Mouse (Mus musculus): ENCODE results near the gene Cers2.

The Cers2 gene

DNA sequence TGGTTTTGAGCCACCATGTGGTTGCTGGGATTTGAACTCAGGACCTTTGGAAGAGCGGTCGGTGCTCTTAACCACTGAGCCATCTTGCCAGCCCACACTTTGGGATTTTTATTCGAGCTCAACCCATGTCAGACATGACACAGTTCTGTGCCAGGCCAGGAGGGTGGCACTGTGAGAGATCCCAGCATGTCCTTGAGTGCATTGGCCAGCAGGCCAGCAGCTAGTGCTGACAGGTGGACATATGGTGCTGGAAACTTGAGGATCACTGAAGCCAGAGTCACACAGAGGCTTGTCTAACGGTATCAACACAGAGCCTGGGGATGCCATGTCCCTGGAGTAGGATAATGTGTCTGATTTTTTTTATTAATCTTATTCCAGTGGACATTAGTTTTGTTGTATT lies 25.2 kb upstream of the Cers2 start:
- DNase-seq (ENCODE audit: low read depth, low spot score): no peak

DNA sequence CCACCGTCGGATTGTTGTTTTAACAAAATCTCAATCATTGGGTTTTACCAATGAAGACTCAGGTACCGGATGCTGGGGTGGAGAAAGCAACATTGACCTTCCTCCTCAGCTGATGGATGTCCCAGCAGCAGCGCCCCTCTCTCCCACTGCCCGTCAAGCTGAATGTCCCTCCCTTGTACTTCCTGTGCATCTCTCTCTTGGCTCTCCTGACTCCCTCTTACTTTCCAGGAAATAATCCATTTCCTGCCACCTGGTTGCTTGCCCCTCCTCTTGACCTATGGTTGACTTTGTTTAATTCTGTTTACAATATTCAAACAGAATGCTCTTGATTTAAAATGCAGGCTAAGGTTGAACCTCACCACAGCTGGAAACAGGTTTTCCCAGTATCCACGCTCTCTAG lies 24.4 kb upstream of the Cers2 start:
- DNase-seq (ENCODE audit: low read depth, low spot score): no peak

DNA sequence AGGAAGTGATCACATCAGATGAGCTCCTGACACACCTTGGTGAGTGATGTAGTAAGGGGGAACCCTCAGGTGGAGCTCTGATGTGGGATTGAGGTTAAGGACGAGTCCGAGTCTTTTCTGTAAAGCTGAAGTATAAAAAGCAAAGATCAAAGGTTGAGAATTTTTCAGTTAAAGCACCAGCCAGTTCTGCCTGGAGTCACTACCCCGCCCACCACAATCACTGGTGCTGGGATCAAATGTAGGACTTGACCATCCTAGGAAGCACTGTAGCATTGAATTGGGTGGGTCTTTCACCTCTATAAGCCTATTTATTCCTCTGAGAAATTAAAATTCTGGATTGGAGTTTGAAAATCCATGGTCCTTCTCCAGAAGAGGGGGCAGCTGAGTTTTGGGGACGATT lies 23.6 kb upstream of the Cers2 start:
- no peak for DNase-seq (ENCODE audit: low read depth, low spot score)

DNA sequence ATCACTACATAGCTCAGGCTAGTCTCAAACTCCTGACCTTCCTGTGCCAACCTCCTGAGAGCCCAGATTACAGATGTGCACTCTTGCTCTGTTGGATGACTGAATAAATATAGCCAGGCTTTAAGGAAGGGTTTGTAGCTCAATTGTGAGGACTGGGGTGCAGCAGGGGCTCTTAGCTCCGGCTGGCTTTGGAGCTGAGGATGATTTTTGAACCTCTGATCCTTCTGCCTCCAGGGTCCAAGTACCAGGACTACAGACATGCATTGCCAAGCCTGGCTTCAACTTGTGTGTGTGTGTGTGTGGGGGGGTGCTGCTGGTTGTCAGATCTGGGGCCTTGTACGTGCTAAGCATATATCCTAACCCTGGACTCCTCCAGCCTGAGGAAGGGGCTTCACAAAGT lies 21.7 kb upstream of the Cers2 start:
- no peak for DNase-seq (ENCODE audit: low read depth, low spot score)

DNA sequence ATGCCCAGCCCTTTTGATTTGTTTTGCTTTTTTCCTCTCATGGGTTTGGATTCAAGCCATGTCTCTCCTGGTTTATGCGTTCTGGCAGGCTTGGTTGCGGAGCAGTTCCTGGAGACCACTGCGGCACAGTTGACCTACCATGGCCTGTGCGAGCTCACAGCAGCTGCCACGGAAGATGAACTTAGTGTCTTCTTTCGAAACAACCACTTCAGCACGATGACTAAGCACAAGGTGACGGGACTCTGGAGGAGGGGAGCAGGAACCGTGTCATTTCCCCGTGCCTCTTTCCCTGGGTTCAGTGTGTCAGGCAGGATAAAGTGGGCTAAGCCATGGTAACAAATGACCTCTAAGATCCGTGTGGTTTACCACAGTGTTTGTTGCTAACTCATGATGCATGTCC lies 21.1 kb upstream of the Cers2 start:
- peak; percentile 89 for DNase-seq (ENCODE audit: low read depth, low spot score)

DNA sequence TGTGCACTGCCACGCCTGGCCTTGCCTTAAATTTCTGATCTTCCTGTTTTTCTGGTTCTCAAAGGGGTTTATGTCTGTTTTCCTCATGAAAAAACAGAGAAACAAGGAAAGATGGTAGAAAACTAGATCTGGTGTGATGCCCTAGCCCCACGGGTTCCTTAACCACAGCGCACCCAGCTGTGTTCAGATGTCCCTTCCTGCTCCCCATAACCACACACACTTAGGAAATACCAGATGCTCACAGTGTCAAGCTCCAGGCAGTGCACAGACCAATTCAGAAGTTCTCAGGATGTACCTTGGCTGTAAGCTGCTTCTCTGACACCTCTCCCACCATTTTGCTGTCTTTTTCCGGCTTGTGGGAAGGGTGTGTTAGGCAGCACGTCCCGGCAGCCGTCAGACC lies 20.3 kb upstream of the Cers2 start:
- peak; percentile 27 for DNase-seq (ENCODE audit: low read depth, low spot score)

DNA sequence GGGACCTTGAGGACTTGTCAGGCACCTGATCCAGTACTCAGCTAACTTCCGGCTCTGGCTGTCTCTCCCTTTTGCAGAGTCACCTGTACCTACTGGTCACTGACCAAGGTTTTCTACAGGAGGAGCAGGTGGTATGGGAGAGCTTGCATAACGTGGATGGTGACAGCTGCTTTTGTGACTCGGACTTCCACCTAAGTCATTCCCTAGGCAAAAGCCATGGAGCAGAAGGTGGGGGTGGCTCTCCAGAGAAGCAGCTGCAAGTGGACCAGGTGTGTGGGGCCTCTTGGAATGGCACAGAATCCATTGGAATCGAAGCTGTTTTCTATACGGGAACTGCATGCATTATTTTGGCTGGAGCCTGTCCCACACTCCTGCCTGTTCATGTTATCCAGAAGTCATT lies 19.9 kb upstream of the Cers2 start:
- DNase-seq (ENCODE audit: low read depth, low spot score): no peak

DNA sequence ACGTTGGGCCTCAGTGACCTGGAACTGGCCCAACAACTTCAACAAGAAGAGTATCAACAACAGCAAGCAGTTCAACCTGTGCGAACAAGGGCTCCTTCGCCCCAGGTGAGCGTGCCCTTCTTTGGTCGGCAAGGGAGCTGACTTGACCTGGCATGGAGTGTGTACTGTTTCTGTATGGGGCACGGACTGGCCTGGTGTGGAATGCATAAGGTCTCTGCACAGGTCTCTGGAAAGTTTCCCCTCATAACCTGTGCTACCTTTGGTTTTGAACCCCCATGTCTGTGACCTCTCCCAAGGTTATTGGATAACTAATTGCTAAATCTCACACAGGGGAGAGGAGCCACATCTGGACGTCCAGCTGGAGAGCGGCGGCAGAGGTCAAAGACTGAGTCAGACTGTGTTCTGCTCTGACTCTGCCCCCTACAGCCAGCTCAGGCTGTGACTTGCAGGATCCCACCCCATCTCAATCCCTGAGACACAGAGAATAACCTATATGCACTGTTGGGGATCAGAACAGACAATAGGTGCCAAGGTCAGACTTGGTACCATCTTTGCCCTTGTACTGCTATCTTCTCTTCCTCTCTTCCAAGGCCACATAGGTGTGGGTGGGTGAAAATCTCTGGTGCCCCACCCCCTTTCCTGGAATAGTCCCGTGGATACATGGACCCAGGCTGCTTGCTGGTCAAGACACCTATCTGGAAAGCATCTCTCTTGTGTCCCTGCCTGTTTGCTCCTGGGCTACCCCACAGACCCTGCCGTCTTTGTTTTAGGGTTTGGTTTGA lies 19.1 kb upstream of the Cers2 start:
- peak; percentile 30 for DNase-seq (ENCODE audit: low read depth, low spot score)

DNA sequence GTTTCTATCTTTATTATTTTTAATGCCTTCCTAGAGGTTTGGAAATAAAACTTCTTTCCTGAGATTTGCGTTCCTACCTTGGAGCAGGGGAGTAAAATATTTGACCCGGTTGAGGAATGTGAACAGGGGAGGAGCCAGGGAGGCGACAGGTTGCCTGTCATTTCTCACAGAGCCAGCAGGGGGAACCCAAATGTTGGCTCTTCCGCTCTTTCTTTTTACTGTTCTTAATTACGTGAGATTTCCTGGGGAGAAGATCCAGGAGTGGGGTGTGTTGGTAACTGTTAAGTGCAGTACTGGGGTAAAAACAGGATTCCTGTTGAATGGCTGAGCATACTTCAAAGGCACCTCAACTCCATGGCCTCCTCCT lies 18.5 kb upstream of the Cers2 start:
- DNase-seq (ENCODE audit: low read depth, low spot score): peak; percentile 73

DNA sequence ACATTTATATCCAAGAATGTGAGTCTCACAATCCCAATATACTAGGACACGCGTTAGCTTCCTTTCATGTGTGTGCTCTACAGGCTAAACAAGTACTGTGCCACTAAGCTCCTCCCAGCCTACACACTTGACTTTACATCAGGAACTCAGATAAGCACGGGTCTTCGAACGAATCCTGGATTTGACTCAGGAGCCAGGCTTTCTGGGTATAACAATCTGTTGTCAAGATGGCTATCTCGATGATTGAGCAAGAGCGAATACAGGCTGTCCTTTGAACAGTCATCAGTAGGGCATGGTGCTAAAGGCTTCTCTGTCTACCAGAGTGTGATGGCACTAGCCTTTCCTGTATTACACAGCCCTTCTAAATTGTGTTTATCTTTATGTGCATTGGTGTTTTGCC lies 16.6 kb upstream of the Cers2 start:
- no peak for DNase-seq (ENCODE audit: low read depth, low spot score)

DNA sequence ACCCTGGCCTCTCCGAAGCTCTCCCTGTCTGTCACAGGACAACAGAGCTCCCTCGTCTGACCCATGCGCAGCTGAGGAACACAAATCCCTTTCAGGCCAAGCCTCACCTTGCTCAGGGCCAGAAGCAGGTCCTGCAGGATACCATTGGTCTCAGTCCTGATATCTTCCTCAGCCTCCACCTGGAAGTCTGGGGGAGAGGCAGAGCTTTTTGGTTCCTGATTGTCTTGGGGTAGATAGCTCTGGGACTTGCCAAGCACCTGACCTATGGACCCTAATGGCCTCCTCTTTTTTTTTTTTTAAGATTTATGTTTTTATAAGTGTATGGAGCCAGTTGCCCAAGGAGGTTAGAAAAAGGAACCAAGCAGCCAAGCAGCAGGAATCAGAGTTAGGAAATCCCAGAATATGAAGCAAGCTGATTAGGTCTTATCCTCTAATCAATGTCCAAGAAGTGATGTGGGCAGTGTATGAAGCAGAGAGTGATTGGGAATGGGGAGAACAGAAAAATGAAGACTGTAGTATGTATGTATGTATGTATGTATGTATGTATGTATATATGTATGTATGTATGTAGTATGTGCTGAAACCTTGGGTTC lies 13.3 kb upstream of the Cers2 start:
- no peak for DNase-seq (ENCODE audit: low read depth, low spot score)

DNA sequence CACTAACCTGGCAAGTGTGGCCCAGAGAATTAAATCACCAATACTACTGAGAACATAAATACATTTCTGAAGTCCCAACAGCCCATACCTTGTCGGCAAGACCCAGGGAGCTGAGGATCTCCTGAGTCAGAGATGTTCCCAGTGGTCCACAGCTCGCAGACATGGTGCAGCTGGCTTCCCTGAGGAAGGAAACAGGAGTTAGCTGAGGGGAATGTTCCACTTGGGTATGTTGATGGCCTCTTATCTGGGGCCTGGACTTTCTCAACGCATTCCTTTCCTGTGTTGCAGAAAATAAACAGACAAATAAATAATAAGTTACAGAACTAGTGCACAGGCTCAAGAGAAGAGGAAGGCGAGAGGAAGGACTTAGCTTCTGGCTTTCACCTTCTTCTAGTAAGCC lies 8.3 kb upstream of the Cers2 start:
- DNase-seq (ENCODE audit: low read depth, low spot score): no peak

DNA sequence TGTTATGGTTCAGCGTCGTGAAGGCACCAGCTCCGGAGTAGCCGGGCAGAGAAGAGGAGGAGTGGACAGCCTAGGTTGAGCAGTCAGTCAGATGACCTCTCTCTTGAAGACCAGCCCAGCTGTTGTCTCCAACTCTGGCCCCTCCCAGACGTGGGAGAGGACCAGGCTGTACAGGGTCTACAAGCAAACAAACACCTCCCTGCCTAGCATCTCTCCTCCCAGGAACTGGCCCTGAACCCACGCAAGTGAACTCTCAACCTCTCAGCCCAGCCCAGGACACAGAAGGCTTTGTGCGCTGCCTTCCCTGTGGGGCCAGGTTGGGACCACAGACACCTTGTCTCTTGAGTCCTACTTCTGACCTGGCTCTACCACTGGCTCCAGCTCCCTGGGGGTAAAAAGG lies 7.5 kb upstream of the Cers2 start, which contains the start of gene Anxa9:
TSS of gene Anxa9 (minus strand) at position 77 of the 400 bp plus-strand sequence.
- DNase-seq (ENCODE audit: low read depth, low spot score): no peak

DNA sequence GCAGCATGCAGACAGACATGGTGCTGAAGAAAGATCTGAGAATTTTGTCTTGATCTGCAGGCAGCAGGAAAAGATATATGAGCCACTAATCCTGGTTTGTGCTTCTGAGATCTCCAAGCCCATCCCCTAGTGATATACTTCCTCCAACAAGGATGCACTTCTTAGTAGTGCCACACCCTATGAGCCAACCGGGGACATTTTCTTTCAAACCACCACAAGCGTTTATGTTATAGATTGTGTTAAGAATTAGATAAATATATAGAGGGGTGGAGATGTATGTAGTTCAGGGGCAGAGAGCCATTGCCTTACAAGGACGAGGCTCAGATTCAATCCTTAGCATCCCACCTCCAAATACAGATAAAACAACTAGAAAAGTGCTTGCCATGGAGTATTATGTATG lies 4.1 kb upstream of the Cers2 start:
- no peak for DNase-seq (ENCODE audit: low read depth, low spot score)

DNA sequence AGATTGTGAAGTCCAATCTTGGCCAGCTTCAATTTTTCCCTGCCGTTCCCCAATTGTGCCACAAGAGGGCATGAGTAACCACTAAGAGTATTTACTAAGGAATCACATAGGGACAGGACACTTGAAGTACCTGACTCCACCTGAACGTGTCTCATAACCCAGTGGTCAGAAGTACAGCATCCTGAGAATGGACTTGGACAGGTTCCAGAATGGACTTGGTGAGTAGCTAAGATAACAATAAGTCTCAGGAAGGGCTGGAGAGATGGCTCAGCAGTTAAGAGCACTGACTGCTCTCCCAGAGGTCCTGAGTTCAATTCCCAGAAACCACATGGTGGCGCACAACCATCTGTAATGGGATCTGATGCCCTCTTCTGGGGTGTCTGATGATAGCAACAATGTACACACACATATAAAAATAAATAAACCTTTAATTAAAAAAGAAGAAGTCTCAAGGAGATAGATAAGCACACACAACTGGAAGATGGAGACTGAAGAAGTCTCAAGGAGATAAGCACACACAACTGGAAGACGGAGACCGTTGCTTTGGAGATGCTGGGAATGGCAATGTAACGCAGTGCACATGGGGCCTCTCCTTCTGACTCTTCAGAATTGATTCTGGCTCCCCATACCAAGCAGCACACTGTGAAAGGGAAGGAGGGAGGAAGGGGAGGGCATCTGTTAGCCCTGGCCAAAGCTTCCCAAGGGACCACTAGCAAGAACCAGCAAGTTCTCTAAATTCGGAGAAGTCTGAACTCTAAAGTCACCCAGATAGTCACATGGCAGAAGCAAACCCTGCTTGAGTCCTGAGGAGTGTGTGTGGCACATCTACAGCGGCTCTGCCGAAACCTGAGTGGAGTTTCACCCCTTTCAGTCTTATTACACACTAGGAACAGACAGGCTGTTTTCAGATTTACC lies 3.4 kb upstream of the Cers2 start:
- DNase-seq (ENCODE audit: low read depth, low spot score): peak; percentile 90

DNA sequence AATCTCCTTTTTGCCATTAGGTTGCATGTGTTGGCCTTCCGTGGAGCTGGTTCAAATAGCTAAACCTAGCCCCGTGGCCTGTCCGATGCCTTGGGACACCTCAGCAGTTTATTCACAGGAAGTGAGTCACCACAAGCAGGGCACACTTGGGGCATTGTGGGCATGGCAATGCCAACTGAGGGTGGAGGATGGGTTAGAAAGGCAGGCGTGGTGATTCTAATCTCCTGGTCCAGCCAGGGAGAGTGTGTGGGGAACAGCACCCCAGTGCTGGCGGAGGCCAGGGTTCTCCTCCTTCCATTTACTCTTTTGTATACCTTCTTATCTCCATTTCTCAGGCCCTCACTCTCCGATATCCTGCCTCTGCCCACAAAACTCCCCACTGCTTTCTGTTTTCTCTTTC lies 2.0 kb upstream of the Cers2 start:
- peak; percentile 89 for DNase-seq (ENCODE audit: low read depth, low spot score)

DNA sequence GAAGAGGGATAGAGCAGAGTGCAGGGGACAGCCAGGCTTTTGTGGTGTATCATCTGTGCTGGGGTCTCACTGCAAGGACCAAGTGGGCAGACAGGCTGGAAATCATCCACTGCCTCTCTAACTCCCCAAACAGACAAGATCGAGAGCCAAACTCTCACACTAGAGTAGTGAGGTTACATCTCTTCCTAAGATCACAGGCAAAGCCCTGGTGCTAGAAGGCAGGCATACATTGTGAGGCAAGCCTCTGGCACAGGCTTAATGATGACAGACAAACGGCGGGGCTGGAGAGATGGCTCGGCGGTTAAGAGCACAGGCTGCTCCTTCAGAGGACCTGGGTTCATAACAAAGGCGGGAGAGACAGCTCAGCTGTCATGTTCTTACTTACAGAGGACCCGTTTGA lies 1.1 kb upstream of the Cers2 start:
- DNase-seq (ENCODE audit: low read depth, low spot score): peak; percentile 41

DNA sequence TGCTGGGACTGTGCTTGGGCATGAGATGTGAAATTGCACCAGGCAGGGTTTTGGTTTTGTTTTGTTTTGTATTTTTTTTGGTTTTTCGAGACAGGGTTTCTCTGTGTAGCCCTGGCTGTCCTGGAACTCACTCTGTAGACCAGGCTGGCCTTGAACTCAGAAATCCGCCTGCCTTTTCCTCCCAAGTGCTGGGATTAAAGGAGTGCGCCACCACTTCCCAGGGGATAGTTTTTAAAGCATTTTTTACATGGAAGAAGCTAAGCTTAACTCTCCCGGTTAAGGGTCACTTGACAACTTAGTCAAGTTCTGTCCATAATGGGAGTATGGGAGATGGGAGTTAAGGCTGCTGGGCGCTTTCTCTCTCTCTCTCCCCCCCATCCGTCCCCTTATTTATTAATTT lies 516 bp upstream of the Cers2 start:
- no peak for DNase-seq (ENCODE audit: low read depth, low spot score)

DNA sequence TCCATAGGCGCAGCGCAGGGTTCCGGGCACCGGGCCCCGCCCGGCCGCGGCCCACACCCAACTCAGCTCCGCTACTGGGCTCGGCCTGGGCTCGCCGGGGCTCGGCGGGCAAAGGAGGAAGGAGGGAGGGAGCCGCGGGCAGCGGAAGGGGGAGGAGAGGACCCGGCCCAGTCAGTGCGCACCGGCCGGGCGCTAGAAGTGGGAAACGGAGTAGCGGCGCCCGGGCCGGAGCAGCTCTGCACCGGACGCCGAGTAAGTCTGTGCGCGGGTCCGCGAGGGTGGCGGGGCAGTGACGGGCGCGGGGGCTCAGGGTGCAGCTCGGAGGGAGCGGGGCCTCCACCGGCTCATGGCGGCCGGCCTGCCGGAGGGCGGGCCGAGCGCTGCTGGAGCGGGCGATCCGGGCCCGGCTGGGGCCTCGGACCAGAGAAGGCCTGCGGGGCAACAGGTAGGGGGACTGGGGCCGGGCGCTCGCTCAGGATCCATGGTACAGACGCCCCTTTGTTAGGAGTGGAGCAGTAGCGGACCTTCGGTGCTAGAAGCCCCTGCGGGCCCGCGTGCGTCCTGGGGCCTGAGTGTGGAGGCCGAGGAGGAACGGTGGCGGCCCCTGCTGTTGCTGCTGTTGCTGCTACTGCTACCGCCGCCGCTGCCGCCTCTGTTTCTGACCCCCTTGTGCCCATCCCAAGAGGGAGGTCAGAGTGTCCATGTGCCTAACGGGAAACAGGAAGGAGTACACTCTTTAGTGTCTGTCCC lies 678 bp downstream of the Cers2 start:
- peak; percentile 77 for DNase-seq (ENCODE audit: low read depth, low spot score)

DNA sequence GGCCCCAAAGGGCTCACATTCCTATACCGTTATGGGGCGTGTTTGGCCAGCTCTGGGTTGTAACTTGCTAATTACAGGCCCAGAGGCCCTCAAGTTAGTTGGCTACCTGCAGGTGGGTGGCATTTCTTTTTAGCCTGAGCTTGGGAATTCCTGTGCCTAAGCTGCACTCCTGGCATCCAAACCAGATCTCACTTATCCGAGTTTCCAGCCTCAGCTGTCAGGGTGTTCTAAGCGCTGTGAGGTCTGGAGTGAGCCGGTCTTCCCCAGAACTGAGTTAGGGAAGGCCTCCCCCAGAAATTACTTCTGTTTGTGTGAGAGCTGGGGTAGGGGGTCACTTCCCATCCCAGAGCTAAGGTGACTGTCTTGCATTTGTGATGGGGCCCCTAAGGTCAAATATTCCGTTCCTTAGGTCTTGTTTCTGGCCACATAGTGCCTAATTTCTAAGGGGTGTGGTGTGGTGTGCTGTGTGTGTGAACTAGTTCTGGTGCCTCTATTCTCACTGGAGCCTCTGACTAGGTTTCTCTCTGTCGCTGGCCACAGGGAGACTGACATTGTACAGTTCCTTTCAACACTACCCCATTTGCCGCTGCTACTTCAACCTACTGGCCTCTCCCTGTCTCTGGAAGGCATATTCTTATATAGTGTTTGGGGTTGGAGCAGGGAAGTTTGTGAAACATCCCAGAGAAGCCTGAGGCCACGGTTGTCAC lies 1.4 kb downstream of the Cers2 start:
- DNase-seq (ENCODE audit: low read depth, low spot score): peak; percentile 72

DNA sequence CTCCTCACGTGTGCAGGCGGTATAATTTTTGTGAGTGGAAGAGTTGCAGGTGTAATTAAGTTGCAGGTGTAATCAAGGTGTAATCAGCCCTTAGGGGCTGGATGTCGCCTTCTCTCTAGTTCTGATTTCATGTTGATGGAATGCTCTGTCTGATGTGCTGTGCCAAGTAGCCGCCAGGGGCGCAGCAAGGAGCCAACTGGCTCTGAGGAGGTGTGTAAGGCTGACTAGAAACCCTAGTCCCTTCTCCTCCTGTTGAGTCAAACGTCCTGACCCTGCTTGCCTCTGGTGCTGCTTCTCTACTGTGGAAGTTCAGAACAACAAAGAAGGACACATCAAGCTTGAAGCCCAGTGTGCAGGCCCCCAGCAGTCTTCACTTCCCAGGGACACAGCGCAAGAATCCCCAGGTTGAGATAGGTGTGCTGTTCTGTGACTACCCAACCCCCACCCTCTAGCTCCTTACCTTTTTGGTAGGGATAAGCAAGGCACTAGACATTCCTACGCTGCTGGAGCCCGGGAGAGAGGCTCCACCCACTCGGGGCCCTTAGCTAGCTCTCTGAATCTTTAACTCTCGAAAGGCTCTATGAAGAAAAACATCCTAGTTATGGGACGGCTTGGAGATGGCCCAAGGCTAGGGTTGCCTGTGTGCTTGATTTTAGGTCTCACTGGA lies 3.0 kb downstream of the Cers2 start:
- DNase-seq (ENCODE audit: low read depth, low spot score): peak; percentile 88
